Mouse (Mus musculus): Measurements from ENCODE around the gene Ak1.
A peak's percentile ranks its signal among the peaks of the same experiment; 100 is the strongest.

Gene Ak1

DNA sequence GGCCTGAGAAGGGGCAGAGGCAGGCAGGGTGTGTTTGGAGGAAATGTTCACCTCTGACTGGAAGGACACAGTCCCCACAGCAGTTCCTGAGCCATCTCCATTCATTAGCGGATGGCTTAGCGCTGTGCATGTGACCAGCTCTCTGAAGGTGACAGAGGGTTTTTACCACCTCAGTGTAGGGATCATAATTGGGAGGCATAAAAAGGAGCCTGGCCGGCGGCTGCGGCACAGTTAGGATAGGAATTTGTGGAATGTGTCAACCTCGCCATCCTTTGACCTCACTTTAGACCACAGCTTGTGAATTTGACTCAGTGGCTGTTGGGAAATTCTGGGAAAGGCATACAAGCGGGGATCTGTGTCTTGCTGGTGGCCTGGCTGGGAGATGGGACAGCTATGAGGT lies 32.2 kb downstream of the Ak1 start:
- DNase-seq (ENCODE audit: low read depth, low spot score): no peak

DNA sequence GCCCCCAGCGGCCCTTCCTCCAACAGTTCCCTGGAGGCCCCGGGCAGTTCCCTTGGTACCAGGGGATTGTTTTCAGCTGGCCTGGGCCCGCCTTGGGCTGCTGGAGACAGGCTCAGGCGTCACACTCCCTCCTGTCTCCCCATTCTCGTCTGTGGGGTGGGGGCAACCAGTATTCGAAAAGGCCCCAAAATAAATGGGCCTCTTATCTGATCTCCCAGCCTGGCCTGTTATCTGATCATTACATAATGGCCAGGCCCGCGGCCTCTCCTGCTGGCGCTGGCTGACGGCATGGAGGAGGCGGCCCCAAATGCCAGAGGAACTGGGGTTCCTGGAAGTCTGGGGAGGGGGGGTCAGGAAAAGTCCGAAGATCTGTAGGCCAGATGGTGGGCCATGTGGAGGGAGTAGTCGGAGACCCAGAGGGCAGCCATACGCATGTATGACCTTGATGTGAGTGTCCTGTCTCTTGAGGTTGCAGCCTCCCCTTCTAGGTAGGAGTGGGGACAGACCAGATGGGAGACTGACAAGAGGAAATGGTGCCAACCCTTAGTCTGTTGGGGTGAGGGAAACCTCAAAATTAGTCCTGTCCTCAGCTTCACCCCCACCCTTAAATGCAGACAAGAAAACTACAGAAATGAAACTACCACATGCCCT lies 33.3 kb downstream of the Ak1 start:
- no peak for DNase-seq (ENCODE audit: low read depth, low spot score)

DNA sequence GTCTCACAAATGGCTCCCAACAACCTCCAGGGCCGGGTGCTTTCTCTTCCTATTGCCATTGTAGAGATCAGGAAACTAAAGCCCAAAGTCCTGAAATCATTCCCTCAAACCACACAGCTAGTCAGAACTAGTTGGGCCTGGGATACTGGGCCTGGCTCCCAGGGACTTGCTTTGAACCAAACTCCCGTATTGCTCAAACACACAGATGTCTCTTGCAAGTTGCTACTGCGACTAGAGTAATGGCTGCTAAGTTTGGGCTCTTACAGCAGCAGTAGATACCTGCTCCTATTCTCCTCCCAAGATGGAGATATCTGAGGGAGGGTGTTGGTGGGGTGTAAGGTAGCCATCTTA lies 33.8 kb downstream of the Ak1 start:
- DNase-seq (ENCODE audit: low read depth, low spot score): no peak

- DNase-seq (ENCODE audit: low read depth, low spot score): no peak
Observed at GRCm38 (mm10) chr2:32655826-32656225, 34.3 kb downstream of the Ak1 start.

DNA sequence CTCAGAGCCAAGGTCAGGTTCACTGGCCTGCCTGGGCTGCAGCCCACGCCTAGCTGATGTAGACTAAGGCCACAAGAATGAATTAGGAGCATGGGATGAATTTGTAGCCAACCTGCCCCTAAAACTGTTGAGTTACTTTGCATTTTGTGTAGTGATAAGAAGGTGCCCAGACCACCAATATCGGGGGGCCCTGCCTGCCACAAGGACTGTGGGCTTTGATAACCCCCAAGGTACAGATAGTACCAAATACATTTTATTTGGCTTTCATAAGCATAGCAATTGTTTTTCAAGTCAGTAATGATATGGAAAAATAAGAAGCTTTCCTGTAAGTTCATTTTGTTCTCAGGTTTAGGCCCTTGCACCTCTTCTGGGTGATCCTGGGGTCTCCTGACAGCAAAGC lies 37.3 kb downstream of the Ak1 start:
- no peak for DNase-seq (ENCODE audit: low read depth, low spot score)

DNA sequence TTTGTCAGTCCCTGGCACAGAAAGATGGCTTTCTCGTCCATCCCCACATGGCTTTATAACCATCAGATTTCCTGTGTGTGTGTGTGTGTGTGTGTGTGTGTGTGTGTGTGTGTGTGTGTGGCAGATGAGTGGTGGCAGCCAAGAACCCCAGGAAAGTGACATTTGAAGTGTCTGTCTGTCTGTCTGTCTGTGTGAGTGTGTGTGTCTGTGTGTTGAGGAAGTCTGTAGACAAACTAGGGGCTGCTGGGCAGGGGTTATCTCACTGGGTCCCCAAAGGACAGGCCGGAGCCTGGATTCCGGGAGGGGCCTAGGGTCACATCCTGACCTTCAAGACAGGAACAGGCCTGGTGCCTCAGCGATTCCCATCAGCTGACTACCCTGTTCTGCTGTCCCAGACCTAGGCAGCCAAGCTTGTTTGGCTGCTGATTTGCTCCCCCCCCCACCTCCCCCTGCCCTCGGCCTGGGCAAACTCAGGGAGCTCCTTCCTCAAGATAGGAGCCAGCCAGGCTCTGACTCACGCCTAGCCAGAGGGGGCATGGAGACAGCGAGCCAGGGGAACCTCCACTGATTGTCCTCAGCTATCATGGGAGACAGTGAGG lies 40.0 kb downstream of the Ak1 start:
- DNase-seq (ENCODE audit: low read depth, low spot score): no peak

GRCm38 (mm10) chr2:32662291-32662690 lies 40.7 kb downstream of the Ak1 start:
- DNase-seq (ENCODE audit: low read depth, low spot score): no peak

- DNase-seq (ENCODE audit: low read depth, low spot score): no peak
Observed at GRCm38 (mm10) chr2:32665345-32665744, 43.8 kb downstream of the Ak1 start.

- DNase-seq (ENCODE audit: low read depth, low spot score): no peak
Observed at GRCm38 (mm10) chr2:32665853-32666252, 44.3 kb downstream of the Ak1 start.

- DNase-seq (ENCODE audit: low read depth, low spot score): no peak
Observed at GRCm38 (mm10) chr2:32667775-32668174, 46.2 kb downstream of the Ak1 start.

DNA sequence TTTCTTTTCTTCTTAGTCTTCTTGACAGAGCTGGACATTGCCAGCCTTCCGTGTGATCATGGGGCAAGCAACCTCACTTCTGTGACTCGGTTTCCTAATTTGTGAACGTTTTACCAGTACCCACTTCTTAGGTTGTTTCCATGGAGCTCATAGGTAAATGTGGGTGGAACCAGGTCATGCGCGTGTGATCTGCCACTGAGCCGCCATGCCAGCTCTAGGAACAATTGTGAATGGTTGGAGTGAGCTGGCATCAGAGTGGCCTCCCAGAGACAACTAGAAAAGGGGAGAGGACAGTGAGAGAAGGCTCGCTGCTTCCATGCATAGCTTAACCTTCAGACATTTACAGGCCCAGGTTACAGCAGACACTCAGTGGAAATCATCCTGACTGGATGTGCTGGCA lies 46.6 kb downstream of the Ak1 start:
- DNase-seq (ENCODE audit: low read depth, low spot score): no peak

DNA sequence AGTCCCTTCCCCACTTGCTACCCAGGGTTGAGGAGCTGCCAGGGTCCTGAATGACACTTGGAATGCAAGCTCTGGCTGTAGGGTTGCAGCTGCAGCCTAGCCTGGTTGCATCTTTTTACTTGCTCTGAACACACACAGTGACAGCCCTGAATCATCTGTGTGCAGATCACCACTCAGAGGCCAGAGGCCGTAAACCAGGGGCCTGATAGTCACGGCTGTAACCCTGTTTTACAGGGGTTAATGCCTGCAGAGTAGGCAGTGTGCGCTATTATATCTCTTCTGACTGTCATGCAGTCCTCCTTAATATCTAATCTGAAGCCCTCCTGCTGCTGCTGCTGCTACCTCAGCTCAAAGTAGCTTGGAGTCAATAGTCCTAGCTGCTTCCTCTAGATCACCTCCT lies 48.3 kb downstream of the Ak1 start:
- no peak for DNase-seq (ENCODE audit: low read depth, low spot score)

GRCm38 (mm10) chr2:32671147-32671546 lies 49.6 kb downstream of the Ak1 start:
- DNase-seq (ENCODE audit: low read depth, low spot score): no peak

- DNase-seq (ENCODE audit: low read depth, low spot score): no peak
Observed at GRCm38 (mm10) chr2:32671907-32672595, 50.5 kb downstream of the Ak1 start.

GRCm38 (mm10) chr2:32673176-32673917 lies 51.8 kb downstream of the Ak1 start:
- DNase-seq (ENCODE audit: low read depth, low spot score): no peak

DNA sequence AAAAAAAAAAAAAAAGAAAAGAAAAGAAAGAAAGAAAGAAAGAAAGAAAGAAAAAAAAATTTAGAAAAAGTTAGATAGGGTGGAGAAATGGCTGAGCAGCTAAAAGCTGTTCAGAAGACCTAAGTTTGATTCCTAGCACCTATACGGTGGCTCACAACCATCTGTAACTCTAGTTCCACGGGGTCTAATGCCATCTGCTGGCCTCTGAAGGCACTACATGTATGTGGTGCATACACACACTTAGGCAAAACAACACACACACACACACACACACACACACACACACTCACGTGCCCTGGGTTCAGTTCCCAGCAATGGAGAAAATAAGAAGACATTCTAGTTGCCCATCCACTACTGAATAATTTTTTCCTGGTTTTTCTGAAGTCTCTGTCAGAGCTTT lies 55.3 kb downstream of the Ak1 start:
- DNase-seq (ENCODE audit: low read depth, low spot score): no peak

- no peak for DNase-seq (ENCODE audit: low read depth, low spot score)
Observed at GRCm38 (mm10) chr2:32677683-32678082, 56.1 kb downstream of the Ak1 start.

- DNase-seq (ENCODE audit: low read depth, low spot score): peak; percentile 68
Observed at GRCm38 (mm10) chr2:32680051-32680451, 58.5 kb downstream of the Ak1 start.

DNA sequence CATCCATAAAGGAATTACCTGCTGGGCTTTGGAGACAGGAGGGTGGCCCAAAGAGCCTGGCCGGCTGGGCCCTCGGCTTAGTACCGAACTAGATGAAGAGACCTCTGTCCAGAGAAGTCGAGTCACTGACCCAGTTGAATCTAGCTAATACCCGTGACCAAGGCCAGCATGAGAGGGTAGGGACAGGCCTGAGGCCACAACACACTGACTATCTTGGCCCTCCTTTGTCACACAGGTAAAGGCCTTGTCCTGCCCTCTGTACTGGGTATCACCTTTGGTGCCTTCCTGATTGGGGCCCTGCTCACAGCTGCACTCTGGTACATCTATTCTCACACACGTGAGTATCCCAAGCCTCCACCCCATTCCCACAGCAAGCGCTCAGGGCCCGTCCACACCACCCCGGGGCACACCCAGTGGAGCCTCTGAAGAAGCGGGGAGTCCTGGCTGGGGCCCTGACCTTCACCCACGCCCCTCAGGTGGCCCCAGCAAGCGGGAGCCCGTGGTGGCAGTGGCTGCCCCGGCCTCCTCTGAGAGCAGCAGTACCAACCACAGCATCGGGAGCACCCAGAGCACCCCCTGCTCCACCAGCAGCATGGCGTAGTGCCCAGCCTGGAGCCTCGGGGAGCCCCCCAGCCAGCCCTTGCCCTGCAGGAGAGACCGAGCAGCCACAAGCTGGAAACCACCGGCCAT lies 59.5 kb downstream of the Ak1 start:
- no peak for DNase-seq (ENCODE audit: low read depth, low spot score)

DNA sequence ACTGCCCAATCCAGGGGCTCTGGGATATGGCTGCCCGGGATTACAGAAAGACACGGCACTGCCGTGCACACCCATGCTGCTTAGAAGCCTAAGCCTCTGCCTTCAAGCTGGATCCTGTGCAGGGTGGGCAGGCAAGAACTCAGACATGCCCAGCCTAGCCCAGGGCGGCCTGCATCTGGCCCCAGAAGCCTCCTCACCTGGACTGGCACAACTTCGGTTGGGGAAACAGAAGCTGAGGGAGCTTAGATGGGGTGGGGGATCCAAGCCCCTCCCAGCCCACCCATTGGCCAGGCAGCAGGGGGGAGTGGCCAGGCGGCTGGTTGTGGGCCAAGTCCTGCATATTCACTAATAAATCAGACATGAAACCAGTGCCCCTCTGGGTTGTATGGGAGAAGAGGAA lies 60.2 kb downstream of the Ak1 start:
- DNase-seq (ENCODE audit: low read depth, low spot score): no peak

GRCm38 (mm10) chr2:32682721-32683417 lies 61.3 kb downstream of the Ak1 start:
- no peak for DNase-seq (ENCODE audit: low read depth, low spot score)
